Mouse (Mus musculus): Measurements from ENCODE around the gene Ppm1g. TPM values are rescaled to one million over a fixed set of nuclear protein-coding genes. Genes with fewer than 3 reads are reported as not detected.

Gene Ppm1g
- polyA plus RNA-seq, 1 experiment from 2014 or later: 131 TPM

GRCm38 (mm10) chr5:31196207-31196606 is 24.3 kb downstream of the Ppm1g start:
- Histone ChIP-seq H3K36me3 (peaks cover 65% of the 10 kb centered on the region), H3K4me2 (replicated peaks) (no peak overlapping the region), H3K9ac (no peak overlapping the region), H3K9me3 (peaks cover 6% of the 10 kb centered on the region), H3K4me3 (no peak overlapping the region), H3K4me1 (peaks cover 36% of the 10 kb centered on the region), H3K27me3 (no peaks in the 10 kb centered on the region), H3K27ac (no peak overlapping the region)
- no peak for ATAC-seq (ENCODE audit: low FRiP score, low read depth)
- 93% methylated on average over 10 of the region's 10 CpGs for WGBS

GRCm38 (mm10) chr5:31195671-31196070 is 24.8 kb downstream of the Ppm1g start:
- peaks cover 32% of the 10 kb centered on the region for H3K4me1 ChIP-seq
- H3K27ac ChIP-seq: no peak overlapping the region
- no peak overlapping the region for H3K9ac ChIP-seq
- no peaks in the 10 kb centered on the region for H3K27me3 ChIP-seq
- WGBS: 91% methylated on average over 4 of the region's 4 CpGs
- peaks cover 71% of the 10 kb centered on the region for H3K36me3 ChIP-seq
- H3K9me3 ChIP-seq: peaks cover 6% of the 10 kb centered on the region
- no peak for ATAC-seq (ENCODE audit: low FRiP score, low read depth)
- H3K4me3 ChIP-seq: no peak overlapping the region
- H3K4me2 ChIP-seq (replicated peaks): no peak overlapping the region

GRCm38 (mm10) chr5:31194486-31195485 is 25.7 kb downstream of the Ppm1g start:
- Histone ChIP-seq H3K4me2 (replicated peaks) (peak overlapping the region; percentile 90), H3K27me3 (no peaks in the 10 kb centered on the region), H3K4me3 (peak overlapping the region; percentile 93), H3K9ac (peak overlapping the region; percentile 95), H3K36me3 (peaks cover 71% of the 10 kb centered on the region), H3K9me3 (no peaks in the 10 kb centered on the region), H3K27ac (no peak overlapping the region), H3K4me1 (peaks cover 24% of the 10 kb centered on the region)
- WGBS: 92% methylated on average over 16 of the region's 16 CpGs
- no peak for ATAC-seq (ENCODE audit: low FRiP score, low read depth)

GRCm38 (mm10) chr5:31193631-31194281 is 26.7 kb downstream of the Ppm1g start:
- Histone ChIP-seq H3K9me3 (no peaks in the 10 kb centered on the region), H3K36me3 (peaks cover 69% of the 10 kb centered on the region), H3K27ac (peak overlapping the region; percentile 89), H3K4me3 (peak overlapping the region; percentile 93), H3K4me1 (peaks cover 23% of the 10 kb centered on the region), H3K9ac (peak overlapping the region; percentile 95), H3K4me2 (replicated peaks) (peak overlapping the region; percentile 90), H3K27me3 (no peaks in the 10 kb centered on the region)
- ATAC-seq (ENCODE audit: low FRiP score, low read depth): no peak
- WGBS: 11% methylated on average over 25 of the region's 25 CpGs

DNA sequence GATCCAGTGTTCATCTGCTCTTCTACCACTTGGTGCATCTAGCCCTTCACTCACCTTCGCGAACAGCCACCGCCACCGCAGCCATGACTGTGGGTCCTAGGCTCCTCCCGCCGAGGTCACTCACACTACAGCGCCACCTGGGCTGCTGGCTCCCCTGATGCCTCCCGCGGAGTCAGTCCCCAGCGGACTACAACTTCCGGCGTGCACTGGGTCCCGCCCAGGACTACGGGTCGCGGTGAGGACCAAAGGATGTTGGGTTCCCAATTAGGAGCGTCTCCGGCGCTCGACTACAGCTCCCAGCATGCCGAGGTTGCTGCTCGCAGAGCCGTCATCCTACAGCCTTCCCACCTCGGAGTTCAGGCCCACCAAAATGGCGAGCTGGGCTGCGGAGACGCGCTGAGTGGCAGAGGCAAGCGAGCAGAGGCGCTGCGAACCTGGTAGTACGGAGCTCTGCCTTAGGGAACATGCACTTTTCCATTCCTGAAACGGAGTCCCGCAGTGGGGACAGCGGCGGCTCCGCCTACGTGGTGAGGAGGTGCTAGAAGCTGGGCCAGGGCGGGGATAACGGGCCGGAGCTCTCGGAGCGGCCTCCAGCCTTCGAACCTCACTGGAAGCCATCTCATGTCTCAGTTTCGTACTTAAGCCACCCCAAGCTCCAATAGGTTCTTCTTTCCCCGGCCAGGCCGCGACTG is 27.4 kb downstream of the Ppm1g start, which contains the start of the genes Snx17 and Eif2b4:
Gene Snx17, plus strand, starts transcription at position 289 of the 692 bp plus-strand sequence.
Gene Eif2b4, minus strand, starts transcription at position 492 of the 692 bp plus-strand sequence.
- Histone ChIP-seq H3K4me1 (peaks cover 23% of the 10 kb centered on the region), H3K4me2 (replicated peaks) (peak within 1 kb of the TSS; percentile 90), H3K9ac (peak within 1 kb of the TSS; percentile 95), H3K4me3 (peak within 1 kb of the TSS; percentile 93), H3K9me3 (no peaks in the 10 kb centered on the region), H3K36me3 (peaks cover 69% of the 10 kb centered on the region), H3K27ac (peak within 1 kb of the TSS; percentile 89), H3K27me3 (no peaks in the 10 kb centered on the region)
- ATAC-seq (ENCODE audit: low FRiP score, low read depth): peak; percentile 97
- WGBS: under 1% methylated on average over 48 of the region's 48 CpGs

GRCm38 (mm10) chr5:31192045-31192938 is 28.2 kb downstream of the Ppm1g start:
- H3K9me3 ChIP-seq: no peaks in the 10 kb centered on the region
- no peaks in the 10 kb centered on the region for H3K27me3 ChIP-seq
- no peak; the same call in none of the 2 replicates for ATAC-seq (ENCODE audit: low FRiP score, low read depth)
- H3K27ac ChIP-seq: peak overlapping the region; percentile 77
- H3K9ac ChIP-seq: peak overlapping the region; percentile 95
- H3K4me3 ChIP-seq: peak overlapping the region; percentile 93
- 11% methylated on average over 42 of the region's 42 CpGs for WGBS
- H3K4me2 ChIP-seq (replicated peaks): peak overlapping the region; percentile 90
- peaks cover 69% of the 10 kb centered on the region for H3K36me3 ChIP-seq
- H3K4me1 ChIP-seq: peaks cover 23% of the 10 kb centered on the region

- no peak for ATAC-seq (ENCODE audit: low FRiP score, low read depth)
- Histone ChIP-seq H3K4me3 (no peak overlapping the region), H3K27ac (no peak overlapping the region), H3K4me2 (replicated peaks) (no peak overlapping the region), H3K9ac (no peak overlapping the region), H3K9me3 (no peaks in the 10 kb centered on the region), H3K4me1 (peaks cover 23% of the 10 kb centered on the region), H3K36me3 (peaks cover 53% of the 10 kb centered on the region), H3K27me3 (no peaks in the 10 kb centered on the region)
- WGBS: 94% methylated on average over 9 of the region's 9 CpGs
Measured at GRCm38 (mm10) chr5:31190201-31190600, 30.3 kb downstream of the Ppm1g start.

DNA sequence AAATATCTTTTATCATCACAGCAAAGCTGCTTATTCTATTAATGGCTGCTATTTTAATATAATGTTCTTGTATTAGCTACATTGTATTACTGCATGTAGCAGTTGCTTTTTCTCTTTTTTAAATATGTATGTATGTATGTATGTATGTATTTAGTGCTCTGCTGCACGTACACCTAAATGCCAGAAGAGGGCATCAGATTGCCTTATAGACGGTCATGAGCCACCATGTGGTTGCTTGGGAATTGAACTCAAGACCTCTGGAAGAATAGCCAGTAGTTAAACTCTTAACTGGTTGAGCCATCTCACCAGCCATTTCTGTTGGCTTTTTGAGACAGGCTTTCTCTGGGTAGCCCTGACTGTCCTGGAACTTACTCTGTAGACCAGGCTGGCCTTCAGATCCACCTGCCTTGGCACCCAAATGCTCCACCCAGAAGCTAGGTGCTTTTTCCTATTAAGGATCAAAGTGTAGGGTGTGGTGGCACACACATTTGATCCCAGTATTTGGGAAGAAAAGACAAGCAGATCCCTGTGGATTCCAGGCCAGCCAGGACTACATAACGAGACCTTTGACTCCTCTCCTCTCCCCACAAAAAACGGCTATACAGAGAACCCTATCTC is 32.2 kb downstream of the Ppm1g start:
- Histone ChIP-seq H3K4me1 (peaks cover 12% of the 10 kb centered on the region), H3K4me3 (no peak overlapping the region), H3K36me3 (peaks cover 46% of the 10 kb centered on the region), H3K4me2 (replicated peaks) (no peak overlapping the region), H3K27ac (no peak overlapping the region), H3K9me3 (no peaks in the 10 kb centered on the region), H3K27me3 (no peaks in the 10 kb centered on the region), H3K9ac (no peak overlapping the region)
- no peak for ATAC-seq (ENCODE audit: low FRiP score, low read depth)
- WGBS: 74% methylated on average over 4 of the region's 4 CpGs

GRCm38 (mm10) chr5:31183678-31184077 is 36.8 kb downstream of the Ppm1g start:
- Histone ChIP-seq H3K27ac (no peak overlapping the region), H3K27me3 (no peaks in the 10 kb centered on the region), H3K9me3 (no peaks in the 10 kb centered on the region), H3K36me3 (peaks cover 19% of the 10 kb centered on the region), H3K4me2 (replicated peaks) (no peak overlapping the region), H3K4me3 (no peak overlapping the region), H3K9ac (no peak overlapping the region), H3K4me1 (peaks cover 9% of the 10 kb centered on the region; the same call in 1 of the 2 replicates)
- 62% methylated on average over 4 of the region's 4 CpGs for WGBS
- no peak for ATAC-seq (ENCODE audit: low FRiP score, low read depth)

DNA sequence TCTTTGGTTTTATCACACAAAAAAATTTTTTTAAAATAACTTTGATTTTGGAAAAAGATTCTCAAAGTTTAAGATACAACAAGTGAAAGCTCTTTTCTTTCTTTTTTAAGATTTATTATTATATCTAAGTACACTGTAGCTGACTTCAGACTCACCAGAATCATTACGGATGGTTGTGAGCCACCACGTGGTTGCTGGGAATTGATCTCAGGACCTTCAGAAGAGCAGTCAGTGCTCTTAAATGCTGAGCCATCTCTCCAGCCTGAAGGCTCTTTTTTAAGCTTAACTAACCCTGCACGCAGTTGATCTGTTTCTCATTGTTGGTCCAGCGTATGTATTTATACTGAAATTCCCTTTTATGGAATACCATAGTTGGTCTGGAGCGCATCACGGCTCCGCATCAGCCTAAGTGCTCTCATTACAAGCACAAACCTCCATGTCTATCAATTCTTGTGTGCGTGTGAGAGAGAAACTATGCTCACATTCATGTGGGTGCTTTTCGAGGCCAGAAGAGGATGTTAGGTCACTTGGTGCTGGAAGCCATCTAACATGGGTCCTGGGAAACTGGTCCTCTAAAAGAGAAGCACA is 39.2 kb downstream of the Ppm1g start:
- Histone ChIP-seq H3K9ac (no peak overlapping the region), H3K4me2 (replicated peaks) (no peak overlapping the region), H3K36me3 (no peaks in the 10 kb centered on the region), H3K4me3 (no peak overlapping the region), H3K4me1 (peaks cover 10% of the 10 kb centered on the region; the same call in 1 of the 2 replicates), H3K27me3 (no peaks in the 10 kb centered on the region), H3K9me3 (no peaks in the 10 kb centered on the region), H3K27ac (no peak overlapping the region)
- 92% methylated on average over 9 of the region's 9 CpGs for WGBS
- ATAC-seq (ENCODE audit: low FRiP score, low read depth): no peak
